Mouse (Mus musculus) bone marrow, adult 2 months (tissue): Measurements from ENCODE around the gene Nudt13. TPM values are rescaled to one million over a fixed set of nuclear protein-coding genes. Genes with fewer than 3 reads are reported as not detected.

ENCODE experiments used
- H3K27ac ChIP-seq: fragments of 200-500 bp; 2 replicates; pipeline ENCODE4 v1.5.1; 2012; ENCODE audit warnings: low read depth, mild to moderate bottlenecking, control low read depth, inconsistent platforms, low read length; ENCODE audit not compliant: control insufficient read depth, poor library complexity, insufficient read depth
- H3K4me1 ChIP-seq: fragments of 200-500 bp; 2 replicates; pipeline ENCODE4 v1.6.1; 2011; ENCODE audit warnings: low read length; ENCODE audit not compliant: control insufficient read depth, insufficient read depth
- H3K4me3 ChIP-seq: fragments of 200-500 bp; replicated peaks from 2 replicates; pipeline ENCODE3; 2011; ENCODE audit warnings: mild to moderate bottlenecking, low read depth, low read length, control low read depth; ENCODE audit not compliant: control insufficient read depth
- CTCF ChIP-seq: fragments of 200-500 bp; IDR thresholded peaks from 2 replicates; pipeline ENCODE4 v1.5.1; 2011; ENCODE audit warnings: low read length, control low read depth; ENCODE audit not compliant: control insufficient read depth, insufficient read depth
- POLR2A ChIP-seq: fragments of 200-500 bp; IDR thresholded peaks from 2 replicates; pipeline ENCODE4 v1.6.1; 2011; ENCODE audit warnings: low read depth, mild to moderate bottlenecking, control low read depth, low read length, borderline replicate concordance; ENCODE audit not compliant: control insufficient read depth
- WGBS: fragments of 180-500 bp; shearing (Covaris S2); methylation state at CpG from one replicate; pipeline ENCODE4 v1.1.7; 2018; 5-methylcytosine and 5-hydroxymethylcytosine counted together
- polyA plus RNA-seq: library from polyadenylated mRNA; stranded (reverse); fragments of >200 nt; gene quantifications from 2 replicates; pipeline ENCODE4 v1.2.4, GENCODE M21; 2011; ENCODE audit warnings: low replicate concordance; ENCODE audit not compliant: missing spikeins, insufficient read depth, insufficient read length

Nudt13 gene
- polyA plus RNA-seq, result 9.8 and 16.9 TPM in 2 replicates

DNA sequence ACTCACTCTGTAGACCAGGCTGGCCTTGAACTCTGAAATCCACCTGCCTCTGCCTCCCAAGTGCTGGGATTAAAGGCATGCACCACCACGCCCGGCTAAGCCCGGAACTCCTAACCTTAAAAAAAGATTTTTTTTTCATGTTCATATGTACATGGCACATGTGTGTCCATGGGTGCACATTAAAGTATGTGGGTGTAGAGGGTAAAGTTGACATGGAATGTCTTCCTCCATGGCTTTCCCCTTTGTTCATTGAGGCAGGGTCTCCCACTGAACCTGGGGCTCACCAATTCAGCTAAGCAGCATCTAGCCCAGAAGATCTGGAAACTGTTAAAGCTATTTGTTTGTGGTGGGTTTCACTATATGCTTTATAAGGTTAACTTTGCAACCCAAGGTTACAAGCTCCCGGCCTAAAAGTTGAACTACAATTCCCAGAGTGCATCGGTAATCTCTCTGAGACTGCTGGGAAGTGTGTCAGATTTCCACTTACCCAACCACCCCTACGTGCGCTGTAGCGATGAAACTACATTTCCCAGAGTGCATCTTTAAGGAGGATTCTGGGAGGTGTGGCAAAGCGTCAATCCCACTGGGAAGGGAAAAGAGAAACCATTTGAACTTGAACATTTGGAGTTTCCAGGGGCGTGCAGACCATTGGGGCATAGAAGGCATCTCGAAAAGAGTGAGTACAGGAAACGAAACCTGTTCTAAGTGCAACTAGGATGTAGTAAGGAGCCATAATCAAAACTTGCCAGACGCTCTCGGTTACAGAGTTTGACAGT, at the start of gene Nudt13:
TSS of gene Nudt13 (plus strand) at position 581 of the 776 bp plus-strand sequence.
- Histone ChIP-seq H3K27ac (no peak within 1 kb of the TSS), H3K4me3 (peak within 1 kb of the TSS; percentile 87), H3K4me1 (no peaks in the 10 kb centered on the region; the same call in none of the 2 replicates)
- no peak for TF ChIP-seq CTCF
- TF ChIP-seq POLR2A, result no peak
- 21% methylated on average over 14 of the region's 14 CpGs for WGBS

DNA sequence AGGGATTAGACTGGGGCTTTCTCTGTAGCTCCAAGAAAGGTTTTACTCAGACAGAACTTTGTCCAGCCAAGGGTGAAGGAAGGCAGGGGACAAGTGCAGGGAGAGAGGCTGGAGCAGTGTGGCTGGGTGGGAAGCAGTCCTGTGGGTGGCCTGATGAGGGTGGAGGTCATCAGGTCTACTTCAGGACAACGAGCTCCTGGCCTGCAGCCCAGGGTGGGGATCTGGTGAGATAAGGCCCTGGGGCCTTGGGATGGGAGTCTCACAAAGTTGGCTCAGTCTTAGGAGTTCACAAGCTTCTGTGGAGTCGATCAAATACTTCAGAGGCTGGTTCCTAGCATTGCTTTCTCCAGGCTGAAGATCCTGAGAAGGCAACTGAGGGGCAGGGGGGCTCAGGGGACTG, 49.2 kb upstream of the Nudt13 start:
- H3K4me1 ChIP-seq, result no peaks in the 10 kb centered on the region
- no peak overlapping the region for H3K4me3 ChIP-seq
- H3K27ac ChIP-seq, result no peak overlapping the region
- TF ChIP-seq CTCF, result no peak
- no peak for TF ChIP-seq POLR2A
- 60% methylated on average over 2 of the region's 2 CpGs for WGBS

DNA sequence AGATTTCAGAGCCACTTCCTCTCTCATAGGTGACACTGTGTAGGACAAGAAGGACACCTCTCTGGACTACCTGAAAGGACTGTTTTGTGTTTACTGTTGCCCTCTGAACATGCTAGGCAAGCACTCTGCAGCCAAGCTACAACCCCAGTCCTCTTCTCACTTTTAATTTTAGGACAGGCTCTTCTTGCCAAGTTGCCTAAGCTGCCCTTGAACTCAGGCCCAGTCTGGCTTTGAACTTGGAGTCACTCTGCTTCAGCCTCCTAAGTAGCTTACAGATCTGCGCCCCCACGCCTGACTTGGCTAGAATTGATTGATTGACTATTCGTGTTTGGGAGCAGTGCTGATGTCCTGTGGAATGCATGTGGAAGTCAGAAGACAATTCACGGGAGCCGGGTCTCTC, 48.6 kb upstream of the Nudt13 start:
- no peak overlapping the region for H3K4me3 ChIP-seq
- no peaks in the 10 kb centered on the region for H3K4me1 ChIP-seq
- TF ChIP-seq POLR2A (no peak), CTCF (no peak)
- no peak overlapping the region for H3K27ac ChIP-seq
- 81% methylated on average over 5 of the region's 5 CpGs for WGBS

DNA sequence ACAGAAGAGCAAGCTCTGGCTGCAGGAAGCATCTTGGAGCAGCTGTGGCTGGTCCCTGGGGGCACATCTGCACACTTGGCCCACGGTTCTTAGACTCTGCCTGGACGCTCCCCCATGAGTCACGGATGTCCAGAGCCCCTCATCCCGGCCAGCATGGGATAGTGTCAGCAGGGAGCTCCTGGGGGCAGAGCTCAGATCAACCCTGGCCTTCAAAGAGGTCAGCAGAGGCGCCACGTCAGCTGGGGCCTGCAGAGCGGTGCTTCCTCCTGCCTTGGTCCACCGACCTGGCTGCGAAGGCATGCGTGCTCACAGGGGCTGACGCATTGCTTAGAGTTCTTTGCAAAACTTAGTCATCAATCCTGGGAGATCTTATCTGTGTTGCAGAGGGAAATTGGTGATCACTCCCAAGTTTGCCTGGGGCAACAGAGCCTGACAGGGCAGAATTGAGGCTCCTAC, 47.7 kb upstream of the Nudt13 start:
- 87% methylated on average over 11 of the region's 11 CpGs for WGBS
- H3K4me3 ChIP-seq, result no peak overlapping the region
- no peak for TF ChIP-seq POLR2A
- TF ChIP-seq CTCF, result no peak

DNA sequence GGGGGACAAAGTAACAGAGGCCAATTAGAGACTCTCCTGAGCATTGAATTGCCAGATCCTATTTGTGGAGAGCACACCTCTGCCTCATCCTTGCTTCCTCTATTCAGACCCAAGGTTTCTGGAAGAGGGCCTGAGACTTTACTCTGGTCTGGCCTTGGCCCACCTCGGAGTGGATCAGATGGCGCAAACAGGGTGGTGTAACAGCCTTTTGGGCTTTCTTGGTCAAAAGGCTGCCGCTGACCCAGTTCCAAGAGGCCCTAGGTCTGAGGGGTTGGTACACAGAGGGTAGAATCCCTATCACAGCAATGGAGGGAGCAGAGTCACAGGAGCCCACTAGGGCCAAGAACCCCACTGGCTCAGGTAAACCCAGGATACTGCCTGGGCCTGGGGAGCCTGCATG, 46.5 kb upstream of the Nudt13 start:
- TF ChIP-seq POLR2A (no peak), CTCF (no peak)
- no peaks in the 10 kb centered on the region for H3K4me1 ChIP-seq
- WGBS, result 64% methylated on average over 3 of the region's 3 CpGs
- no peak overlapping the region for H3K4me3 ChIP-seq
- no peak overlapping the region for H3K27ac ChIP-seq

More for the DNA sequence above, 47.7 kb upstream of the Nudt13 start:
- no peaks in the 10 kb centered on the region for H3K4me1 ChIP-seq
- H3K27ac ChIP-seq, result no peak overlapping the region

DNA sequence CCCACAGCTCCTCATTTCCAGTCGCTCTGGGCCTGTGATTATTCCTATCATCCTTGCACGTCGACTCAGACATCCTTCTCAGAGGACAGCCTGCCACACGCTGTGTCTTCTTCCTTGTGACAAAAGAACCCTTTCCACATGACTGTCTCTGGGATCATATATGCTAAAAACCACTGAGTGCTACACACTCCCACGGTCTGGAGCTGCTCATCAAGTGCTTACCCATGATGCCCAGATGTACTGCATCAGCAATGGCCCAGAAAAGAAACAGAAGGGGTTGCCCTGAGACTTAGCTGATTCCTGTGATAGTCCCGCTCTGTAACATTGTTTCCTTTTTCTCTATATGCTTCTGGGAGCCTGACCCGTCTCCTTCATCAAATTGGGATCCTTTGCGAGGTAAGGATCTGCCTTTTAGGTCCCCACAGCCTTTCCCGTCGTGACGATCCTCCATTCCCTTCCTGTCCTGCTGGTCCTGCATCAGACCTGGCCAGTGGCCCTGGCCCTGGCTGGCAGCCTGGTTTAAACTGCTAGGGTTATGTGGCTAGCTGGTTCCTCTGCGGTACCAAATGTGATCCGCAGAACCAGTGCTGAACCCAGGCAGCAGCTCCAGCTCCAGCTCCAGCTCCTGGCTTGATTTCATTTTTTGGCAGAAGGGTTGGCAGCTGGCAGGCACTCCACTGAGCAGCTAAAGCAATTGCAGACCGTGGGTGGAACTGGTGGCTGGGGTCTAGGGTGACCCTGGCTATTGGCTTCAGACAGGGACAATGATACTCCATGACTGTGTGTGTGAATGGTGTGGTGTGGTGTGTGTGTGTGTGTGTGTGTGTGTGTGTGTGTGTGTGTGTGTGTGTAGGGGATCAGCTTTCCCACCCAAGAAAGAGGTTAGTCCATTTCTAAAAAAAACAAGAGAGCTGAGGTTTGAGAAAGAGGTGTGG, 44.0 kb upstream of the Nudt13 start:
- WGBS, result 81% methylated on average over 14 of the region's 14 CpGs

DNA sequence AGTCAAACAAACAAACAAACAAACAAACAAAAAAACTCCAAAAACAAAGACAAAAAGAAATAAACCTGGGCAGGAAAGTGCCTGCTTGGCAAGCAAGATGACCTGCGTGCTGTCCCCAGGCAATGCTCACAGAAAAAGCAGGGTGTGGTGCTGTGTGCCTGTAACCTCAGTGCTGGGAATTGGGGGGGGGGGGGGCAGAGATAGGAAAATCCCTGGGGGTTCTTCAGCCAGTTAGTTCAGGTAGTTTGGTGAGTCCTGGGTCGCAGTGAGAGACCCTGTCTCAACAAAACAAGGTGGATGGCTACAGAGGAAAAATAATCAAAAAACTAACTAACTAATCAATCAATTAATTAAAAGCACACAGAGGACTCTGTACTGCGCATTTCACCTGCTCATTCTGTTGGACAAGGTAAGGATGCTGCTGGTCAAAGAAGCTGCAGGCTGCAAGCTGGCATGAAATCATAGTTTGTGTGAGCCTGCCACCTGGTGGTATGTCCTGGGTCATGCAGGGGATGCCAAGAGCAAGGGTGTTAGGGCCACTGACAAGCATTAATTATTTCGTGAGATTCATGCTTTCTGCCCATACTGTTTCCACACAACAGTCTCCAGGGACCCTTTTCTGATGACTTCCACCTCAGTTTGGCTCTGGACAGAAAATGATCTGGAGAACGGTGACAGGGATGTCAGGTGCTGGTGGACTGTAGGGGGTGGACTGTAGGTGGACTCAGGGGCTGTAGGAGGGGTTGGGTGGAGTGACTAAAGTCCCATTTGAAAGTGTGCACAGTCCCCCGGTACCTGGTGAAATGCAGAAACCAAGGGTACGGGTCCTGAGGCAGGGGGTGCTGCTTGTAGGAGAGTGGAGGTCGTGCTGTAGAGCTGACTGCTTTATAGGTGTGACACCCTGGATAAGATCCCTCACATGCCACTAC, 36.0 kb upstream of the Nudt13 start:
- H3K27ac ChIP-seq, result no peak overlapping the region
- H3K4me3 ChIP-seq, result no peak overlapping the region
- TF ChIP-seq POLR2A, result no peak
- TF ChIP-seq CTCF, result peak; percentile 91
- WGBS, result 53% methylated on average over 8 of the region's 8 CpGs
- H3K4me1 ChIP-seq, result no peaks in the 10 kb centered on the region

More for the DNA sequence above, 44.0 kb upstream of the Nudt13 start:
- Histone ChIP-seq H3K27ac (no peak overlapping the region), H3K4me3 (no peak overlapping the region), H3K4me1 (no peaks in the 10 kb centered on the region)
- TF ChIP-seq CTCF (no peak), POLR2A (no peak)

DNA sequence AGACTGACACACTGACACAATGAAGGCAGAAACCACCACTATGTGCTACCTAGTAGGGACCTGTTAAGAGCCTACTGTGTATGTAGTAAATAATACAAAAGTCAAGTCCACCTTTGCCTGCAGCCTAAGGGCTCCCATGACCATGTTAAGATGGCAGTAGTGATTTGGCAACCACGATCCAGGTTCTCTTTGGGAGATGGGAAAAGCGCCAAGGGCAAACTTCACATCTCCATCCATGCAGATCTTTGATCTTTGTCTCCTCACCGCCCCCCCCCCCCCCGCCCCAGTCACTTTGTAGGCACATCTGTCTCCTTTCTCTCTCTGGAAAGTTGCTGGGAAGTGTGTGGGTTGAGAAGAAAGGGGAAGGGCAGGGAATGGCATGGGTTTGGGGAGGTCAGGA, 32.2 kb upstream of the Nudt13 start:
- Histone ChIP-seq H3K4me1 (no peaks in the 10 kb centered on the region), H3K27ac (no peak overlapping the region), H3K4me3 (no peak overlapping the region)
- WGBS, result 69% methylated on average over 4 of the region's 4 CpGs
- no peak for TF ChIP-seq CTCF
- no peak for TF ChIP-seq POLR2A
